Mouse (Mus musculus) fibroblast of lung, adult 2 months (primary cell): ENCODE measurements around the gene Cacnb2.
"Not testable (repeated sequence)": the region's sequence is repeated elsewhere in the genome, so short reads cannot be mapped to it uniquely, and the experiment has no call there.

Experiments
- DNase-seq: peaks from one replicate; pipeline ENCODE4 v3.0.0-alpha.2; 2011; ENCODE audit warnings: low read depth

Cacnb2 gene

GRCm38 (mm10) chr2:14657205-14657844, 54.4 kb downstream of the Cacnb2 start:
- no peak for DNase-seq

GRCm38 (mm10) chr2:14665213-14665612, 62.3 kb downstream of the Cacnb2 start:
- DNase-seq: no peak

- no peak for DNase-seq
Observed at GRCm38 (mm10) chr2:14672117-14672516, 69.2 kb downstream of the Cacnb2 start.

GRCm38 (mm10) chr2:14676885-14677516, 74.1 kb downstream of the Cacnb2 start:
- peak; percentile 31 for DNase-seq

- DNase-seq: no peak
Observed at GRCm38 (mm10) chr2:14684231-14684630, 81.3 kb downstream of the Cacnb2 start.

- DNase-seq: no peak
Observed at GRCm38 (mm10) chr2:14702973-14703645, 100.2 kb downstream of the Cacnb2 start.

GRCm38 (mm10) chr2:14703676-14704075, 100.8 kb downstream of the Cacnb2 start:
- DNase-seq: no peak

GRCm38 (mm10) chr2:14710247-14710646, 107.4 kb downstream of the Cacnb2 start:
- DNase-seq: no peak

GRCm38 (mm10) chr2:14711751-14712150, 108.9 kb downstream of the Cacnb2 start:
- no peak for DNase-seq

- DNase-seq: no peak
Observed at GRCm38 (mm10) chr2:14713049-14713448, 110.2 kb downstream of the Cacnb2 start.

- DNase-seq: no peak
Observed at GRCm38 (mm10) chr2:14716666-14717065, 113.8 kb downstream of the Cacnb2 start.

GRCm38 (mm10) chr2:14719119-14719718, 116.3 kb downstream of the Cacnb2 start:
- DNase-seq: no peak

GRCm38 (mm10) chr2:14725437-14725836, 122.5 kb downstream of the Cacnb2 start:
- DNase-seq: no peak

GRCm38 (mm10) chr2:14726601-14727000, 123.7 kb downstream of the Cacnb2 start:
- not testable (repeated sequence) for DNase-seq

- no peak for DNase-seq
Observed at GRCm38 (mm10) chr2:14738927-14739326, 136.0 kb downstream of the Cacnb2 start.

GRCm38 (mm10) chr2:14739510-14739909, 136.6 kb downstream of the Cacnb2 start:
- DNase-seq: no peak

GRCm38 (mm10) chr2:14740359-14740758, 137.5 kb downstream of the Cacnb2 start:
- DNase-seq: no peak

GRCm38 (mm10) chr2:14744761-14745160, 141.9 kb downstream of the Cacnb2 start:
- no peak for DNase-seq

- no peak for DNase-seq
Observed at GRCm38 (mm10) chr2:14762846-14763245, 160.0 kb downstream of the Cacnb2 start.

GRCm38 (mm10) chr2:14763931-14764330, 161.0 kb downstream of the Cacnb2 start:
- no peak for DNase-seq

- no peak for DNase-seq
Observed at GRCm38 (mm10) chr2:14769448-14769847, 166.6 kb downstream of the Cacnb2 start.

GRCm38 (mm10) chr2:14770635-14771034, 167.7 kb downstream of the Cacnb2 start:
- no peak for DNase-seq

- DNase-seq: no peak
Observed at GRCm38 (mm10) chr2:14774375-14774774, 171.5 kb downstream of the Cacnb2 start.
